Mouse (Mus musculus): Measurements from ENCODE around the gene Asgr2.
"Not testable (repeated sequence)": the region's sequence is repeated elsewhere in the genome, so short reads cannot be mapped to it uniquely, and the experiment has no call there.

Gene Asgr2

DNA sequence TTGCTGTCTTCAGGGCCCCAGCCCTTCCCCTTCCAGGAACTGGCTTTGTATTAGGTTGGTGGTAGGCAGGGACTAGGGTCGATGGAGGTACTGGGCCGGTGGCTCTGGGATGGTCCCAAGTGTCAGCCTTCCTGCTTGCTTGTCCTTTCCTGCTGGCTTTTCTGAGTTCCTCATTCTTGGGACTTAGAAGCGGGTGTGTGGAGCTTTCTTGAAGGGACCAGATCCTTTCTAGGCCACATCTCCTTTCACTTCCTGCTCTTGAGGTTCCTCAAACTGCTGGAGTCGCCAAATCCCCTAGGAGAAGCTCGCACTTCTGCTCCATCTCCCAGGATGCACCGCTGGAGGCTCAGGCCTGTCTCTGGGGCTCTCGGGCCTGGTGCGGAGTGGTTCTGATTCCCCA, 7.9 kb upstream of the Asgr2 start:
- no peak for DNase-seq (ENCODE audit: low spot score in 2 of 2)

DNA sequence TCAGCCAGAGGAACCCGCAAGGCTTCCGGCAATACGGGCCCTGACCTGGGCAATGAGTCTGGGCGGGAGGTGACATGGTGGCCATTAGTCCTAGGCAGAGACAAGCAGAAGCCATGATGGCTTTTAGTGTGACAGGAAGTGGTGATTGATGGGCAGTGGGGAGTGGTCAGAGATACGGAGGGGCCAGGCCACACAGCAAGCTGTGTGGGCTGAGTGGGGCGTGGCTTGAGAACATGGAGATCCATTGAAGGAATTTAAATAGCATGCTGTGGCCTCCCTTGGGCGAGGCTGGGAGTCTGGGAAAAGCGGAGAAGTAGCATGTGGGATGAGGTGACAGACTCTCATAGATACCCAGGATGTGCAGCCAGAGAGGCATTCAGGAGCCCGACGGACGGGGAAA, 5.0 kb downstream of the Asgr2 start:
- DNase-seq (ENCODE audit: low spot score in 2 of 2): no peak

- no peak for DNase-seq (ENCODE audit: low spot score in 2 of 2)
Measured at GRCm38 (mm10) chr11:70099102-70099501, 6.7 kb downstream of the Asgr2 start.

GRCm38 (mm10) chr11:70099809-70100208, 7.4 kb downstream of the Asgr2 start:
- DNase-seq (ENCODE audit: low spot score in 2 of 2): no peak

- no peak for DNase-seq (ENCODE audit: low spot score in 2 of 2)
Measured at GRCm38 (mm10) chr11:70103701-70104315, 11.4 kb downstream of the Asgr2 start.

DNA sequence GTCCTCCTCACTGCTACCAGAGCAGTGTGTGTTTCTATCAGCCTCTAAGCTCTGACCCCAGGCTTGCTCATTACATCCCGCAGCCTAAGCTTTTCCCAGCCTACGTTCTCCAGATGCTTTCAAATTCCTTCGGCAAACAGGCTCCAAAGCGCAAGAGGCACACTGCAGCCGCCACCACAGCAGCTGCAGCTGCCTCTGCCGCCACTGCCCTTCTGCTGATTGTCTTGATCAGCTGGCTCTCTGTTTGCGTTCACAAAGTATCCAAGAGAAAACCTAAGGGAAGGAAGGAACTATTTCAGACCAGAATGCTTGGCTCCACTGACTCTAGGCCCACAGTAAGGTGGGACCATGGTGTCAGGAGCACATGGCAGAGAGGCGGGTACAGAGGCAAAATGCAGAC, 14.6 kb downstream of the Asgr2 start:
- DNase-seq (ENCODE audit: low spot score in 2 of 2): no peak

- no peak for DNase-seq (ENCODE audit: low spot score in 2 of 2)
Measured at GRCm38 (mm10) chr11:70110146-70110545, 17.7 kb downstream of the Asgr2 start.

GRCm38 (mm10) chr11:70114562-70114961, 22.1 kb downstream of the Asgr2 start:
- no peak for DNase-seq (ENCODE audit: low spot score in 2 of 2)

GRCm38 (mm10) chr11:70115901-70116300, 23.5 kb downstream of the Asgr2 start:
- DNase-seq (ENCODE audit: low spot score in 2 of 2): no peak

- no peak for DNase-seq (ENCODE audit: low spot score in 2 of 2)
Measured at GRCm38 (mm10) chr11:70129926-70130379, 37.5 kb downstream of the Asgr2 start, which contains the start of gene Mgl2. Gene Mgl2, plus strand, starts transcription at chr11:70130329.

- DNase-seq (ENCODE audit: low spot score in 2 of 2): not testable (repeated sequence)
Measured at GRCm38 (mm10) chr11:70135001-70135400, 42.6 kb downstream of the Asgr2 start.

GRCm38 (mm10) chr11:70135925-70136324, 43.5 kb downstream of the Asgr2 start:
- not testable (repeated sequence) for DNase-seq (ENCODE audit: low spot score in 2 of 2)

- no peak for DNase-seq (ENCODE audit: low spot score in 2 of 2)
Measured at GRCm38 (mm10) chr11:70139171-70139570, 46.7 kb downstream of the Asgr2 start.

DNA sequence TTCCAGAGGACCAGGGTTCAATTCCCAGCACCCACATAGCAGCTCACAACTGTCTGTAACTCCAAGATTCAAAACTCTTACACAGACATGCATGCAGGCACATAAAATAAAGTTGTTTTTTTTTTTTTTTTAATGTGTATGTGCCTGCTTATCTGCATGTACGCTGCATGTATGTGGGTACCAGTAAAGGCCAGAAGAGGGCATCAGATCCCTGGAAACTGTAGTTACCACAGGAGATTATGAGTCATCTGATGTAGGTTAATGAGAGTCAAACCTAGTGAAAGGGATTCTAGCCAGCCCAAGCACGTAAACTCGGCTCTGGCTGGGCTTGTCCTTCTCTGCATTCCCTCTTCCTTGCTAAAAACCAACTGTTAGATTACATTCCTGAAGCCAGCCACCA, 58.6 kb downstream of the Asgr2 start:
- no peak for DNase-seq (ENCODE audit: low spot score in 2 of 2)
